Mouse (Mus musculus) hindbrain, postnatal 0 days (tissue): ENCODE measurements around the gene Prr36. TPM values are rescaled to one million over a fixed set of nuclear protein-coding genes. Genes with fewer than 3 reads are reported as not detected.

Experiments
- ATAC-seq: fragments of 200-750 bp; cut with Nextera tagmentation; 2 replicates; pipeline ENCODE4 v1.8.0; 2017; ENCODE audit warnings: mild to moderate bottlenecking, moderate TSS enrichment, moderate library complexity
- DNase-seq: peaks from one replicate; pipeline ENCODE4 v3.0.0-alpha.2; 2015; ENCODE audit warnings: low spot score
- H3K27ac ChIP-seq: fragments of 300-500 bp; sonication (generic); 2 replicates; pipeline ENCODE4 v1.5.1; 2014; ENCODE audit warnings: mild to moderate bottlenecking
- H3K27me3 ChIP-seq: fragments of 300-500 bp; sonication (generic); 2 replicates; pipeline ENCODE4 v1.6.1; 2014; ENCODE audit warnings: low read length, mixed read lengths; ENCODE audit not compliant: insufficient read depth
- H3K36me3 ChIP-seq: fragments of 300-500 bp; sonication (generic); 2 replicates; pipeline ENCODE4 v1.6.1; 2014; ENCODE audit warnings: low read length, mixed read lengths; ENCODE audit not compliant: insufficient read depth
- H3K4me1 ChIP-seq: fragments of 300-500 bp; sonication (generic); 2 replicates; pipeline ENCODE4 v1.6.1; 2014; ENCODE audit warnings: antibody characterized with exemption, low read length, mixed read lengths; ENCODE audit not compliant: insufficient read depth
- H3K4me2 ChIP-seq: fragments of 300-500 bp; sonication (generic); 2 replicates; pipeline ENCODE4 v1.6.1; 2014; ENCODE audit warnings: low read depth, mild to moderate bottlenecking, low read length, moderate library complexity, mixed read lengths
- H3K4me3 ChIP-seq: fragments of 300-500 bp; sonication (generic); 2 replicates; pipeline ENCODE4 v1.5.1; 2014; ENCODE audit warnings: low read length
- H3K9ac ChIP-seq: fragments of 300-500 bp; sonication (generic); replicated peaks from 2 replicates; pipeline ENCODE4 v1.6.1; 2014; ENCODE audit warnings: mild to moderate bottlenecking, low read length, moderate library complexity, mixed read lengths
- H3K9me3 ChIP-seq: fragments of 300-500 bp; sonication (generic); 2 replicates; pipeline ENCODE4 v1.6.1; 2016; ENCODE audit warnings: low read length, mixed read lengths
- CTCF ChIP-seq: IDR thresholded peaks from 2 replicates; pipeline ENCODE4 v1.5.1; 2016; ENCODE audit warnings: antibody characterized with exemption, control low read depth, low read depth
- WGBS: fragments of 180-500 bp; shearing (Covaris S2); extraction: QIAGEN DNeasy Blood & Tissue Kit; methylation state at CpG from one replicate; pipeline ENCODE4 v1.1.7; 2014; 5-methylcytosine and 5-hydroxymethylcytosine counted together
- polyA plus RNA-seq: library from polyadenylated mRNA; unstranded; fragments of >200 nt; fragmentation: Nextera tagmentation; extraction: Ambion mirVana; gene quantifications from 2 replicates; pipeline ENCODE4 v1.2.1, GENCODE M21; 2015
- total RNA-seq: library from RNA; depleted of rRNA; stranded (reverse); fragments of >200 nt; gene quantifications from 2 replicates; pipeline ENCODE4 v1.2.3, GENCODE M21; 2014; rRNA removed

Gene Prr36
- total and polyA plus RNA-seq, 2 experiments from 2014 or later, result 24.8 to 32.4 TPM

GRCm38 (mm10) chr8:4166881-4167525 lies 50.3 kb downstream of the Prr36 start:
- no peaks in the 10 kb centered on the region for H3K27me3 ChIP-seq
- no peak for TF ChIP-seq CTCF
- DNase-seq (peak; percentile 16), ATAC-seq (no peak)
- peak overlapping the region; percentile 94 for H3K4me3 ChIP-seq
- H3K36me3 ChIP-seq, result no peaks in the 10 kb centered on the region
- H3K9me3 ChIP-seq, result no peaks in the 10 kb centered on the region
- peaks cover 24% of the 10 kb centered on the region for H3K4me1 ChIP-seq
- under 1% methylated on average over 10 of the region's 10 CpGs for WGBS
- H3K4me2 ChIP-seq, result peak overlapping the region; percentile 76
- peak overlapping the region; percentile 97 for H3K9ac ChIP-seq
- H3K27ac ChIP-seq, result peak overlapping the region; percentile 79

GRCm38 (mm10) chr8:4165852-4166751 lies 51.2 kb downstream of the Prr36 start, which contains the start of gene Evi5l:
Gene Evi5l, plus strand, starts transcription at chr8:4166567.
- Histone ChIP-seq H3K4me3 (peak within 1 kb of the TSS; percentile 94), H3K9ac (peak within 1 kb of the TSS; percentile 97), H3K27ac (peak within 1 kb of the TSS; percentile 85), H3K4me1 (peaks cover 24% of the 10 kb centered on the region), H3K9me3 (no peaks in the 10 kb centered on the region), H3K27me3 (no peaks in the 10 kb centered on the region), H3K36me3 (no peaks in the 10 kb centered on the region), H3K4me2 (peak within 1 kb of the TSS; percentile 76)
- WGBS, result under 1% methylated on average over 50 of the region's 51 CpGs
- TF ChIP-seq CTCF, result no peak
- ATAC-seq (peak; percentile 99), DNase-seq (peak; percentile 100)

GRCm38 (mm10) chr8:4165176-4165851 lies 51.9 kb downstream of the Prr36 start:
- Histone ChIP-seq H3K4me2 (peak overlapping the region; percentile 69), H3K9ac (peak overlapping the region; percentile 66), H3K4me1 (peaks cover 24% of the 10 kb centered on the region), H3K27ac (peak overlapping the region; percentile 85), H3K9me3 (no peaks in the 10 kb centered on the region), H3K27me3 (no peaks in the 10 kb centered on the region), H3K36me3 (no peaks in the 10 kb centered on the region), H3K4me3 (peak overlapping the region; percentile 47)
- WGBS, result 6% methylated on average over 13 of the region's 13 CpGs
- TF ChIP-seq CTCF, result no peak
- ATAC-seq (no peak), DNase-seq (no peak)

- H3K36me3 ChIP-seq, result no peaks in the 10 kb centered on the region
- H3K4me2 ChIP-seq, result no peak overlapping the region
- no peaks in the 10 kb centered on the region for H3K27me3 ChIP-seq
- DNase-seq (no peak), ATAC-seq (no peak)
- no peak overlapping the region for H3K9ac ChIP-seq
- peaks cover 8% of the 10 kb centered on the region for H3K4me1 ChIP-seq
- H3K4me3 ChIP-seq, result no peak overlapping the region
- H3K9me3 ChIP-seq, result no peaks in the 10 kb centered on the region
- H3K27ac ChIP-seq, result no peak overlapping the region
- TF ChIP-seq CTCF, result no peak
- 65% methylated on average over 4 of the region's 4 CpGs for WGBS
Measured at GRCm38 (mm10) chr8:4162786-4163185, 54.5 kb downstream of the Prr36 start.

Other genes starting within 250 kb of the Prr36 start
- 0.40 TPM in 1 of 2 replicates, not detected in the other for gene Cd209f, start 111.6 kb downstream of the Prr36 start, total RNA-seq
- gene Cd209f, start 111.6 kb downstream of the Prr36 start, polyA plus RNA-seq, result 0.35 and 1.3 TPM in 2 replicates
- not detected in 2 replicates for gene Cd209g, start 83.4 kb downstream of the Prr36 start, total RNA-seq
- gene Cd209g, start 83.4 kb downstream of the Prr36 start, polyA plus RNA-seq, result 0.04 and 0.19 TPM in 2 replicates
- gene Evi5l, start 50.9 kb downstream of the Prr36 start, total RNA-seq, result 221 and 229 TPM in 2 replicates
- gene Evi5l, start 50.9 kb downstream of the Prr36 start, polyA plus RNA-seq, result 92.0 and 98.3 TPM in 2 replicates
- gene Lrrc8e, start 9.4 kb upstream of the Prr36 start, total RNA-seq, result not detected in 2 replicates
- gene Lrrc8e, start 9.4 kb upstream of the Prr36 start, polyA plus RNA-seq, result not detected in 2 replicates
- gene Map2k7, start 21.3 kb upstream of the Prr36 start, total RNA-seq, result 30.8 and 39.7 TPM in 2 replicates
- gene Map2k7, start 21.3 kb upstream of the Prr36 start, polyA plus RNA-seq, result 24.7 and 27.7 TPM in 2 replicates
- not detected in 2 replicates for gene Gm49320, start 21.4 kb upstream of the Prr36 start, total RNA-seq
- gene Gm49320, start 21.4 kb upstream of the Prr36 start, polyA plus RNA-seq, result 0.25 and 0.74 TPM in 2 replicates
- 9.0 and 15.5 TPM in 2 replicates for gene Tgfbr3l, start 30.8 kb upstream of the Prr36 start, total RNA-seq
- gene Tgfbr3l, start 30.8 kb upstream of the Prr36 start, polyA plus RNA-seq, result 3.7 TPM in 2 replicates
- gene Snapc2, start 35.6 kb upstream of the Prr36 start, total RNA-seq, result 89.6 and 91.3 TPM in 2 replicates
- gene Snapc2, start 35.6 kb upstream of the Prr36 start, polyA plus RNA-seq, result 63.4 and 65.3 TPM in 2 replicates
- 99.4 and 109 TPM in 2 replicates for gene Ctxn1, start 41.8 kb upstream of the Prr36 start, total RNA-seq
- 224 and 240 TPM in 2 replicates for gene Ctxn1, start 41.8 kb upstream of the Prr36 start, polyA plus RNA-seq
- gene Timm44, start 58.5 kb upstream of the Prr36 start, total RNA-seq, result 45.7 and 64.8 TPM in 2 replicates
- 46.7 and 50.0 TPM in 2 replicates for gene Timm44, start 58.5 kb upstream of the Prr36 start, polyA plus RNA-seq
- 5.9 and 6.1 TPM in 2 replicates for gene Ccl25, start 107.8 kb upstream of the Prr36 start, total RNA-seq
- 17.2 and 17.9 TPM in 2 replicates for gene Ccl25, start 107.8 kb upstream of the Prr36 start, polyA plus RNA-seq
- 56.2 and 61.0 TPM in 2 replicates for gene Elavl1, start 108.0 kb upstream of the Prr36 start, total RNA-seq
- gene Elavl1, start 108.0 kb upstream of the Prr36 start, polyA plus RNA-seq, result 64.6 and 68.4 TPM in 2 replicates